Mouse (Mus musculus) naive thymus-derived CD4-positive, alpha-beta T cell, adult 2 months (primary cell): ENCODE data around the gene Tnni3k.

ENCODE experiments used
- DNase-seq: peaks from one replicate; pipeline ENCODE4 v3.0.0-alpha.2; 2011; ENCODE audit warnings: low read depth

Gene Tnni3k

DNA sequence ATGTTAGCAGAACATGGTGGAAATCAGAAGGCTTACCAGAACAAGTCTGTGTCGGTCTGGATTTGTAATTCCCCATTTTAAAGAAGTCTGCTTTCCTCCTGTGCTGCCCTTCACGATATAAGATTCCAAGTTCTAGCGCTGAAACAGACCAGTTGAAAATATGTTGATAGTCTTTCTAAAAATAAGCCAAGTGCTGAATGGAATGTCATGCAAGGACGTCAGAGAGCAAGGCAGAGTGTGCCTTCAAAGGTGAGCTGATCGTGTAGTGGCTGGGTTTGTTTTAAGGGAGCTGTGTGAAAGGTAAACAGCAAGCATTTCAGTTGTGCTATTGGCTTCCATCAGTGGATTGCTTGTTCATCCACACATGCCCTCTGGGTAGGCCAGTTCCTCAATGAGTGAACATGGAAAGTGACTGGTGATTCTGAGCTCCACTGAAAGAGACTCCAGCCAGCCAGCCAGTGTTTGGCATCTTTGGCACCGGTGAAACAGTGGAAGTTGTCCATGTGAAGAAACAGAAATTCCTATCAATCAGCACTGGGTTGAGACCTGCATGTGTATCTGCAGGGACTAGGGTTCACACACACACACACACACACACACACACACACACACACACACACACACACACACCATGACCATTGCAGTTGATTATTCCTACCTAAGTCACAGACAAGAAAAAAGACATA is at the start of gene Tnni3k:
Tnni3k (minus strand) TSS at position 177 of the 686 bp plus-strand sequence.
- no peak for DNase-seq

DNA sequence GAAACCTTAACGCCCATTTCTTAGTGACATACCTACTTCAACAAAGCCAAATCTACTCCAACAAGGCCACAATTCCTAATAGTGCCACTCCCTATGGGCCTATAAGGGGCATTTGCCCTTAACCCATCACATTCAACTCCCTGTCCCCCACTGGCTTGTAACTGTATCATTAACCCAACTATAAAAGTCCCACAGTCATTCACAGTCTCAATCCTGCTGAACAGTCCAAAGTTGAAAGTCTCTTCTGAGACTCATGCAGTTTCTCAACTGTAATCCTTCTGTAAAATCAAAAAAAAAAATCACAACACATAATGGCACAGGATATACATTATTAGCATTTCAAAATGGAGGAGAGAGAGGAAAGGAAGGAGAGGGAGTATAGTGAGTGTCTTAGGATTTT is 44.1 kb upstream of the Tnni3k start:
- no peak for DNase-seq

DNA sequence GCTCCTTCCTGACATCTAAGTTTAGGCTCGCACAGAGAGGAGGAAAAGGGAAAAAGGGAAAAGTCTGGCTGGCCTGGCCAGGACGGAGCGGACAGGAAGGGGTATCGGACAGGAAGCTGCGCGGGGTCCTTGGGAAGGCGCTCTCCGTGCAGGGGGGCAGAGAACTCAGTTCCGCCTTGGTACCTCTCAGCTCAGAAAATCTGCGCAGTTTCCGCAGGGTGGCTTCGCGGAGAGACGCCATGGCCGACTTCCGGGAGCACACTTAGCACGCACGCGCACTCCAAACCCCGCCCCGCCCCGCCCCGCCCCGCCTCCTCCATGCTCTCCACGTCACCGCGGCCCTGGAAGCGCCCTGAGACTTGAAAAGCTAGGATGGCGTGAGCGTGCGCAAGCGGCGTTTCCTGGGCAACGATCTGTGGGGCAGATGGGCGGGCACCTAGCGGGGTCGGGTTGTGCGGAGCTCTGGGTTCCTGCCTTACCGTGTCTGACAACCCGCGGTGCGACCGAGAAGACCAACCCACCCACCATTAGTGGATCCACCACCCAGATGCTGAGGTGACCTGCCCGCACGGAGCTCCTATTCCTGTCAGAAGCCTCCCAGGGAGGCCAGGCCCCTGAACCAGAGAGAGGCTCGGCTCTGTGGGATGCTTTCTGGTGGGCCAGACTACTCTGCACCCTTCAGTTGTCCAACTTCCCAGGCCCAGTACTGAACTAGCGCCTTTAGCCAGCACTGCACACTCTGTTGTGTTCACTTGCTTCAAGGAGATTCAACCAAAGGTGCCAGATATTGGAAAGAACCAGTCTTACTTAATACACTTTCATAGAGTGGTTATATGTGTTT is 38.1 kb upstream of the Tnni3k start, which contains the start of the genes Fpgt and Lrriq3:
Fpgt (minus strand) TSS at position 288 of the 841 bp plus-strand sequence.
Lrriq3 (plus strand) TSS at position 319 of the 841 bp plus-strand sequence.
- peak; percentile 93 for DNase-seq

DNA sequence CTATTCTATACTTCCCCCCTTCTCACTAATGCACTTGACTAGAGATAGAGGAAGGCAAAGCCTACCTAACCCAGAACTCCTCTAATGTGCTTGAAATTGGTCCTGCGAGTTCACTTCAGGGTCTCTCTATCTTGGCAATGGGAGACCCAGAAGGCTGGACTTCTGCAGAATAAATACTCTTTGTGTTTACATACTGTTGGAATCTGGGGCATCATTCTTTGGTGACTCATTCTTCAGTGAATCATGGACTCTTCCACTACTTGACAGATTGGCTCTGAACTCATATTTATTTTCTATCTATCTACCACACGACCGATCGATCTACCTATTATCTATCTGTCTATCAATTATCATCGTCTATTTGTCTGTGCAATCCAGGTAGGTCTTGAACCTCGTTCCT is 36.9 kb upstream of the Tnni3k start:
- DNase-seq = peak; percentile 16

DNA sequence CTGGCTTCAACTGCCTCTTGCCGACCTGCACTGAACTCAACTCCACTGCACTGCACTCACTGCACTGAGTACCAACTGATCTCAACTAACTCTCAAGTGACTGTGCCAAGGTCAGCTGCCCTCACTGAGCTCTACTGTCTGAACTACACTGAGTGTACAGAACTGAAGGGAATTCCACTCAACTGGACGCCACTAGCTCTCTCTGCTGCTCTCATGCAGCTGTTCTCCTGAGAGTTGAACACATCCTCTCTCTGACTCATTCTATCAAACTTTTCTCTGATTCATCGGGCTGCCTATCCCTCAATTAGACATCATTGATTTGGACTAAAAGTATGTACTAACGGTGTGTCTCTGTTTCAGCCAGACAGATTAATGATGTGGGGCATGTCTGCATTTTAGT is 22.7 kb upstream of the Tnni3k start:
- no peak for DNase-seq

DNA sequence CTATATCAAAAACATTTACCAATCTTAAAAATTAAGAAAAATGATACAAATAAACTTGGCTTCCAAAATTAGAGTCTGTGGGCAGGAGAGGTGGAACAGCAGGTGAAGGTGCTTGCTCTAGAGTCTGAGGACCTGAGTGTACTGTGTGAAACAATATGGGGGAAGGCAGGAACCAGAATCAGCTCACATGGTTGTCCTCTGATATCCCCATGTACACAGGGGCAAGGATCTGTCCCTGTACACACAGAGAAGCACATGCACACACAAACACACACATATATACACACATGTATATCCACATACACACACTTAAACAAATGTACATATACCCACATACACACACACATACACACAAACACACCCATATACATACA is 4.2 kb upstream of the Tnni3k start:
- no peak for DNase-seq

DNA sequence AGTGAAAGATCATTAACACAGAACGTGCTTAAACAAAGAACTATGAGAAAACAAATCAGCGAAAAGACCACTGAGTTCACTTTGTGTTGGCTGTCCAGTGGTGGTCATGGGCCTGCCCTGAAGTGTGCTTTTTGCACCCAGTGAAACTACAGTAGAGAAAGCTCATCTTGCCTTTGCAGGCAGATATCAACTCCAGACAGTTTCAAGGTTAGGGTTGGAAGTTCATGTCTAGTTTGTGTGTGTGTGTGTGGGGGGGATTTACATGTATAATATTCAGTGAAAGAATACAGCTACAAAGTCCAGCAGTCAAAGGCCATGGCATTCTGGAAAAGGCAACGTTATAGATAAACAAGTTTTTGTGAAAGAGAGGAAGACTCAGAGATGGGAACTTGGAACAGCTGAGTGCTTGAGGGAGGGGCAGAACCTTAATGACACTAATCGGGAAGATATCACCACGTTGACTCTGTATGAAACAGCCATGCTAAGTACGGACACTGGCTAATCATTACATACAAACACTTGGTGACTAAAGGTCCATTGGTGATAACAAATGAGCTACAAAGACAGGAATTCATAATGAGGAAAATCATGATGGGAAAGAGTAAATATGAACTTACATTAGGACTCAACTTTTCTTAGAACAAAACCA is 3.7 kb upstream of the Tnni3k start:
- DNase-seq = no peak

DNA sequence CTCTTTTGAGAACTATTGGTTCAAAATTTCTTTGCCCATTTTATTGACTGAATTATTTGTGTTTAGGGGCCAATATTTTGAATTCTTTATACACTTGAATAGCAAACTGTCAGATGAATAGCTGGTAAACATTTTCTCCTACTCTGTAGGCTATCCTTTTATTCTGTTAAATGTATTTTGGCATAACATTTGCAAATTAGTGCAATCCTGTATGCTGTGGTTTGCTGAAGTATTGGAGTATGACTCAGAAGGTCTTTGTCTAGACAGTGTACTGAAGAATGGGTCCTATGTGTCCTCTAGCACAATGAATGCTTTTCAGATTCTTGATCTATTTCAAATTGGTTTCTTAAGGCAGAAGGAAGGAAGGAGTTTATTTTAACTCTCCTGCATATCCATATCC is 2.4 kb upstream of the Tnni3k start:
- DNase-seq = no peak

DNA sequence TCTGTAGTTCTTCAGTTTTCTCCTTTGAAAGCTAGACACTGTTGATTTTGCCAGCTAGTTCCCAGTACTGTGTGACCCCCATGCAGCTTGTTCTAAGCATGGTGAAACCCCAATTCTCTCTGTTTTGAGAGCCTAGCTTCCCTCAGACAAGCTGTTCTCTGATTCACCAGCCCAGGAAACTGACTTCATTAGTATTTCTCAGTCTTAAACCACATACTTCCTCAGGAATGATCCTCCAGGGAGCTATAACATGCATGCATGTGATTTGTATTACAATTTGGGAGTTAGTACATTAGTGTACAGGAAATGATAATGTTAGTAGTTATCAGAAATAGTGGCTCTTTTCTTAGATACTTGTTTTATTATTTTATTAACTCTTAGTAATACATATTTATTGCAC is 1.4 kb upstream of the Tnni3k start:
- DNase-seq = no peak

DNA sequence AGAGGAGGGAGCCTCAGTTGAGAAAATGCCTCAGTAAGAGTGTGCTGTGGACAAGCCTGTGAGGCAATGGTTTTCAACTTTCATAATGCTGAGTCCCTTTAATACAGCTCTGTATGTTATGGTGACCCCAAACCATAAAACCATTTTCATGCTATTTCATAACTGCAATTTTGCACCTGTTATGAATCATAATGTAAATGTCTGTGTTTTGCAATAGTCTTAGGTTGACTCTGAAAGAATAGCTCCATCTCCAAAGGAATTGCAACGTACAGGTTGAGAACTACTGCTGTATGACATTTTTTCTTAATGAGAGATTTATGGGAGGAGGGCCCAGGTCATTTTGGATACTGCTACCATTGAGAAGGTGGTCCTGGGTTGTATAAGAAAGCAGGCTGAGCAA is 2.0 kb downstream of the Tnni3k start:
- no peak for DNase-seq

DNA sequence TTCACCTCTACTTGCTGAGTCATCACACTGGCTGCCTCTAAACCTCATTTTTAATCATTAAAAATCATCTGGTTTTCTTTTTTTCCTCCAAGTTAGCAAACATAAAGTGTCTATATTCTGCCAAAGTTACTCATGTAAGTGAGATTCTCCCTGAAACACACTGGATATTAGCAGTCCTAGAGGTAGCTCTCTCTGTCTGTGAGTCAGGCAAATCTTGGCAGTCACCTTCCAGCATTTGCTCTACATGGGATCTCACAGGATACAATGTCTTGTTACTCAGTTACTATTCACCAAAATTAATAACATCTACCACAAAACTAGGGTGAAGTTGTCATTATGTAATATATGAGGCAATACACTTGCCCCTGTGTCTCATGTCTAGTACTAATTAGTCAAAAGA is 3.2 kb downstream of the Tnni3k start:
- DNase-seq = no peak

DNA sequence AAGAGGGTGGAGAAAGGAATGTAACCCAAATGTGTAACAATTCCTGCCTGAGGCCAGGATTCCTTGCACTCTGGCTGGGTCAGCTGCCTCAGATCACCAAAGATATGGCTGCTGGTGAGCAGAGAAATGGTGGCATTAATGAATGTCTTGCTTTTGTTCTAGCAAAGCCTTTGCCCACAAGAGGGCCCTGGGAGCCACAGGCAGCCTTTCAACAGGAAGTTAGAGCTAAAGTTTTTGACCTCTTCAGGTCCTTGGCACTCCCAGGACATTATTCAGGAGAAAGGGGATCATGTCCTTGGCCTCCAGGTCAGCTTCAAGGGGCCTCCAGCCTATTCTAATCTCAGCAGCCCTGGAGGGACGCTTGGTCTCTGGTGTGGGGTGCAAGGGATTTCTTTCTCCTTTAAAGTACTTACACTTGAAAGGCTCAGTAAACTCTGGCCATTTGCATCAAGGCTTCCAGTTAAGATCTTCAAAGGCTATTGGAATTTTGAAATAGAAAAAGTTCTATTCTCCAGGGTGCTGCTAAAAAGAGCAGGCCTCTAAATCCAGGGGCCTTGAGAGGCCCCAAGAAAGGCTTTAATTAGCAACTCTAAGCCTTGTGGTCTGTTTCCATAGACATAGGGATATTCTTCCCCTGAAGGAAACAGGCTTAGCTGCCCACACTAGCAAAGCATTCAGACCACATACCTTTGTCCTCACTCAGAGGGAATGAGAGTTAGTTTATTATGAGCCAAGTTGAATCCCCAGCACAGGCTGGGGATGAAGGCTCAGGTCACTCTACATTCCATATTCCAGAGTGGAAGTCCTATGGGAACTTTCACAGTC is 16.0 kb downstream of the Tnni3k start:
- DNase-seq = no peak

DNA sequence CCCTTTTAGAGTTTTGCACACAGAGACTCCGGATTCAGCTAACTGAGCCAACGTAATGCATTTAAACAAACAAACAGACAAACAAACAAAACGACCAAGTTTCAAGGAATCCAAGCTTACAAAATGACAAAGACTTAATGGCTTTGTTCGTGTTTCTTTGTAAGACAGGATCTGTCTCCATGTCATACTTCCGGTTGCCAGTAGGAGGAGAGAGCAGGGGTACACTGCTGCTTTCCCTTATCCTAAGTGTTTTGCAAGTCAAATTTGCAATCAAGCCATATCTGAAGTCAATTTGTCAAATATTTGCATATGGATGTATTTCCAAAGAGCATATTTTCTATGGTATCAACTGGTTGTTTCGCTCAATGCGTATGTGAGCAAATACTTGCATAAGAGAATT is 20.9 kb downstream of the Tnni3k start:
- no peak for DNase-seq

DNA sequence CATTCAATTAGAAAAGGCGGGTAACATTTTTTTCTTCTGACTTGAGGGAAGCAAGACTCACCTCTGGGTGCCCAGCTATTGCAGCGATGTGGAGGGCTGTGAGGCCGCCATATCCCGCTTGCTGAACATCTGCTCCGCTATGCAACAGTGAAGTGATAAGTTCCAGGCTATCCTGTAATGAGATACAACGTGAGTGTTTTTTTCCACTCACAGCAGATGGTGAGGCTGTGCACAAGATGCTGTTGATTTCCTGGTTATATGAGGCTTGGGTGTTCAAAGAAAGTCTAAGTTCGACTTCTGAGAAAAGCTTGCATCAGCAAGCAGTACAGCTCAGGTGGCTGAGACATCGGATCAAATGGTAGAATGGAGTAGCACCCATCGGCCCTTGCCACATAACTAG is 25.0 kb downstream of the Tnni3k start:
- no peak for DNase-seq

DNA sequence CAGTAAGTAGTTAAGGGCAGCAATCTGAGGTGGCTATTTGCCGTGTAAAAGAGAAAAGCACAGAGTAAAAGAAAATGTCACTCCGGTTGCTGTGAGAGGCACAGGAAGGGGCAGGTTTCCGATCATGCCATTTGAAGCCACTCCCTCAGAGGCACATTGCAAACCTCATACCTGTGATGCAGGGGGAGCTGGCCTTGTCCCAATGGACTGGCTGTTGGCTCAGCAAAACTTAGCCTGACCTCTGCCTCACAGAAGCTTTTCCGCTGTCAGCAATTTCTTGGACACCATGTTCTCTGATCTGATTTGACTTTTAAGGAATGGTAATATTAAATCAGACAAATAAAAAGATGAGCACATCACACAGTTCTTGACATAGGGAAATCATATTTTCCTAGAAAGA is 52.4 kb downstream of the Tnni3k start:
- DNase-seq = no peak

DNA sequence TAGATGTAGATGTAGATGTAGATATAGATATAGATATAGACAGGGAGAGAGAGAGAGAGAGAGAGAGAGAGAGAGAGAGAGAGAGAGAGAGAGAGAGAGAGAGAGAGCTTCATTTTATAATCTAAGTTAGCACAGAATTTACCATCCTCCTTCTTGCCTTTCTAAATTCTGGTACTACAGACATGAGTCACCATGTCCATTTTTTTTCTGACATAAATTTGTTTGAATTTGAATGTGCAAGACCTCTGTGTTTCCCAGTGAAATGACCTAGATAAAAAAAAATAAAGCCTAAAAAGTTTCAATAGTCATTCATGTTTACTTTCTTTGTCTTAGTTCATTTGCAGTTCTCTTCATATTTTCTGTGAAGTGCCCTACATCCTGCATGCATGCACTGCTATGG is 54.2 kb downstream of the Tnni3k start:
- no peak for DNase-seq

DNA sequence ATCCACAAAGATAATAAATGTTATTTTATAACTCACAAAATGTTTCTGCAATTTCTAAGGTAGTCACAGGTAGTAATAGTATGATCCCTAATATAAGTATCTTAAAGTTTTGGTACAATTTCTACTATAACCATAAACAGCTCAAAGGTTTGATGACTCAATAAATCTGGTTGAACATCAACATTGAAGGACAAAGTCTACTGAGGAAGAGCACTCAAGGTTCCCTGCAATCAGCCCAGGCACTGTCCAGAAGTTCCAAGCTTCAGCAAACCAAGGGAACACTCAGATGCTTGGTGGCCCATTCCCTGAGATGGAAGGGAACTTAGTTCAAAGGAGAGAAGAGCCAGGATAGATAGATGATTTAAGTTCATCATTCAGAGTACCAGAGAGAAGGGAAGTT is 62.5 kb downstream of the Tnni3k start:
- DNase-seq = no peak

DNA sequence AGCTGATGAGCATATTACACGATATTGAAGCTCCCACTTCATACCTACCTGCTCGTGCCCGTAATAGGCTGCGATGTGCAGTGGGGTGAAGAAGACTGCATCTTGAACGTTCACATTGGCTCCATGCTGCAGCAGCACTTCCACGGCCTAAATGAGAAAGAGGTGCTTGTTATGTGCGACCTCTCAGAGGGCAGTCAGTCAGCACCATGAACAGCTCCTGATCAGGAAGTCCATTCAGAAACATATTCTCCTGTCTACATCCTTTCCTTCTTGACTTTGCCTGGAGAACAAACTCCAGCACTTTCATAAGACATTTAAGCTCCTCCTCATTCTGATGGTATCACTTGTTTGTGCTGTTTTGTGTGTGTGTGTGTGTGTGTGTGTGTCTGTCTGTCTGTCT is 76.1 kb downstream of the Tnni3k start:
- DNase-seq = no peak

DNA sequence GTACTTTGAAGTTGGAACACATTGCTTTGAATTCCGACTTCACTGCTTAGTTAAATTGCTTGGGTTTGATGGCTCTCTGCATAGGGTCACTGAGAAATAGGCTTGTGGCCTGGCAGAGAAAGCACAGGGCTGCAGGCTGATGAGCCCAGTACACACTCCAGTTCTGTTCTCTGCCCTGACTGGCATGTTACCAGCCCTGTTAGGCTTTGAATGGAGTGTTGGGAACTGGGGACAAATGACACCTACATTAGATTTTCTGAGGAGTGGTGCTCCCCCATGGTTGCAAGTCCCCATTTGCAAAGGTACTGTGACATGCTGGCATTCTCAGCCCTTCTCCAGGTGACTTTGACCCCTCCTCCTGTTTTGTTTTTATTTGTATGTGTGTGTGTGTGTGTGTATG is 83.6 kb downstream of the Tnni3k start:
- no peak for DNase-seq

DNA sequence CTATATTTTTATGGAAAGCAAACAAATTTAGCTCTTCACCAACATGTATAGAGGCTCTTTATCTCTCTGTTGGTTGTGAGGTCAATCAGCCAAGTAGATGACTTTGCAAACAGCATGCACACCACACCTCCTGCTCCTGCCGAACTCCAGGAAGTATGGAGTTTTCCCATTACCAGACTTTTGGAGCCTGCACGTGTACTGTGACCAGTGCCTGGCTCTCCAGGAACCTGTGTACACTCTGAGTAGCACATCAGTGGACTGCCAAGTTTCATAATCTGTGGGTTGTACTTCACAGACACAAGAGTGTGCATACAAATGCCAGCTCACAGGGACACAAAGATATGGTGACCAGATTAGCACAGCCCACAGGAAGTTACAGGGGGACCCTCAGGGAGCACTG is 84.2 kb downstream of the Tnni3k start:
- no peak for DNase-seq

DNA sequence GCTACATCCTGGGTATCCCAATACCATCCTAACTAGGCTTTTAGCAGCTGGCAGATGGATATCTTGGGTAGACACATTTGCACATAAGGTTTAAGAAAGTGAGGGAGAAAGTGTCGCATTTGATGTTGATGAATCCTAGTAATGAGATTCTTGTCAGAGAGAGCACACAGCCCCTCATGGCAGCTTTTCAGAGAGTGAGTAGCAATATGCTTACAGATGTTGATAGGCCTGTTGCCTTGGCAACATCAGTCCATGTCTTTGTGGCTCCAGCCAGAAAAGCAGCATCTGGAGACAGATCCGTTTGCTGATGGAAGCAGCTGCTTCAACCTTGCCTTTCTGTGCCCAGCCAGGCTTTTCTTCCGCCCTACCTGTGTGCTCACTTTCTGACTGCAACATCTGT is 93.9 kb downstream of the Tnni3k start:
- no peak for DNase-seq

DNA sequence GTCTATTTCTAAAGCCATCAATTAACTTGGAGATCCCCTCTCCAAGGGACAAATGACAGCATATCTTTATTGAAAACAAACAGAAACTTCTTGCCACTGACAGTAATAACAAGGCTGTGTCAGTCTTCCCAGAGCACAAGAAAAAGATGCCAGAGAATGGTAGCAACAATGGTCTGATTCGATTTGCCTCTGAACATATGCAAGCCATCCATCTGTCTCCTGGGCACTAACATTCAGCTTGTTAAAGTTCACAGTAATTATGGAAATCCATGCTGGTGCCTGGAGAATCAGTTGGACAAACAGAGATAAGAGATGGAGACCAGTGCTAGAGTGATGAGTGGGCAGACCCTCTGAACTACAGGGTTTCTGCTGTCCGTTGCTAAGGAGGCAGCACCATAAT is 102.1 kb downstream of the Tnni3k start:
- DNase-seq = no peak
